Mouse (Mus musculus) heart, postnatal 36 days (tissue): ENCODE data around the gene Eif2ak3. TPM values are rescaled to one million over a fixed set of nuclear protein-coding genes. Genes with fewer than 3 reads are reported as not detected.
A peak's percentile ranks its signal among the peaks of the same experiment; 100 is the strongest.

Source experiments
- DNase-seq, 2 experiments: peaks; one replicate each; pipeline ENCODE4 v3.0.0; 2021 to 2022
- intact Hi-C: fragments of 180-260 bp; cut with DNase I; formaldehyde crosslinking; loops from one replicate; pipeline ENCODE4 v1.15.1; 2025
- total RNA-seq, 2 experiments: library from RNA; stranded (reverse); gene quantifications; 2 replicates each; pipeline ENCODE4 v1.2.3; 2021

Eif2ak3 gene
- total RNA-seq, 2 experiments from 2014 or later: 9.2 to 9.6 TPM

GRCm38 (mm10) chr6:70875017-70875416 lies 30.7 kb downstream of the Eif2ak3 start:
- intact Hi-C loops: no loop called here
- DNase-seq: no peak

- DNase-seq: peak; percentile 81 to 84
- intact Hi-C loops: loop anchor here (1.0 to 10.0 kb wide), 3 partner anchors 38 to 166 kb away; no protein-coding TSS in a partner anchor
These were observed 36.5 kb downstream of the Eif2ak3 start for GRCm38 (mm10) chr6:70880714-70881304.

- intact Hi-C loops: loop anchor here (10.0 kb wide), 1 partner anchor 173 kb away; no protein-coding TSS in a partner anchor
- no peak for DNase-seq
These were observed 43.7 kb downstream of the Eif2ak3 start for GRCm38 (mm10) chr6:70887993-70888392.

GRCm38 (mm10) chr6:70898166-70898565 lies 53.9 kb downstream of the Eif2ak3 start:
- no peak for DNase-seq
- intact Hi-C loops: no loop called here

- intact Hi-C loops: no loop called here
These were observed 55.3 kb downstream of the Eif2ak3 start for GRCm38 (mm10) chr6:70899594-70900003.

GRCm38 (mm10) chr6:70903689-70904088 lies 59.4 kb downstream of the Eif2ak3 start:
- DNase-seq: no peak
- intact Hi-C loops: no loop called here

More at GRCm38 (mm10) chr6:70899594-70900003, 55.3 kb downstream of the Eif2ak3 start:
- no peak for DNase-seq

GRCm38 (mm10) chr6:70909572-70909971 lies 65.3 kb downstream of the Eif2ak3 start:
- no peak for DNase-seq
- intact Hi-C loops: no loop called here

- intact Hi-C loops: no loop called here
- no peak for DNase-seq
These were observed 66.0 kb downstream of the Eif2ak3 start for GRCm38 (mm10) chr6:70910285-70910684.

- DNase-seq: no peak
- intact Hi-C loops: no loop called here
These were observed 67.5 kb downstream of the Eif2ak3 start for GRCm38 (mm10) chr6:70911668-70912395.

GRCm38 (mm10) chr6:70912396-70912765 lies 68.1 kb downstream of the Eif2ak3 start:
- no peak for DNase-seq
- intact Hi-C loops: no loop called here

- DNase-seq: no peak
- intact Hi-C loops: no loop called here
These were observed 74.5 kb downstream of the Eif2ak3 start, which contains the start of gene Tex37 for GRCm38 (mm10) chr6:70918827-70919226. Gene Tex37, minus strand, starts transcription at chr6:70918927.

- intact Hi-C loops: no loop called here
- DNase-seq: peak; percentile 28 to 45
These were observed 77.2 kb downstream of the Eif2ak3 start for GRCm38 (mm10) chr6:70921274-70922074.

- intact Hi-C loops: no loop called here
- no peak for DNase-seq
These were observed 87.5 kb downstream of the Eif2ak3 start for GRCm38 (mm10) chr6:70931801-70932200.

- no peak for DNase-seq
- intact Hi-C loops: no loop called here
These were observed 109.0 kb downstream of the Eif2ak3 start for GRCm38 (mm10) chr6:70953274-70953673.

- DNase-seq: no peak
- intact Hi-C loops: loop anchor here (2.0 kb wide), 1 partner anchor 171 kb away; no protein-coding TSS in a partner anchor
These were observed 109.7 kb downstream of the Eif2ak3 start for GRCm38 (mm10) chr6:70954040-70954439.

Other genes starting within 250 kb of the Eif2ak3 start
- 10 to 100 TPM; 11.3 to 13.3 TPM for gene Rpia, start 52.3 kb upstream of the Eif2ak3 start, total RNA-seq
- not detected for gene Tex37, start 74.4 kb downstream of the Eif2ak3 start, total RNA-seq
- not detected for gene Foxi3, start 112.0 kb downstream of the Eif2ak3 start, total RNA-seq